In genomic region chr9:93136349-93136748, GRCm38 (mm10) we compare ENCODE assay signal across 17 mouse cellular contexts.
A peak's percentile ranks its signal among the peaks of the same experiment; 100 is the strongest.
DNase-seq lines count a peak whose midpoint lies in the region; ATAC-seq lines count a peak whose summit lies in the region.
"Had no signal": no experiment of that assay in that cellular context is flagged by ENCODE, and none has a peak within 500 bp of the region (broad histone marks: within the 10 kb centered on the region; RNA-seq: fewer than 3 reads in every experiment).

No protein-coding gene starts in this region.

- H3K4me1 ChIP-seq in forebrain, embryonic 13.5 days, result no peaks in the 10 kb centered on the region
- H3K4me1 ChIP-seq in forebrain, embryonic 12.5 days, result no peaks in the 10 kb centered on the region
- H3K4me1 ChIP-seq in forebrain, embryonic 15.5 days, result no peaks in the 10 kb centered on the region
- H3K4me1 ChIP-seq in forebrain, embryonic 11.5 days (replicated peaks; ENCODE audit: control insufficient read depth, insufficient read depth, low read length), result no peaks in the 10 kb centered on the region
- H3K4me1 ChIP-seq in forebrain, embryonic 16.5 days (replicated peaks; ENCODE audit: control insufficient read depth, insufficient read depth, low read length), result no peaks in the 10 kb centered on the region; the same call in 1 of the 2 replicates
- H3K4me1 ChIP-seq: embryonic facial prominence, embryonic 10.5 days; embryonic facial prominence, embryonic 12.5 days had no signal

- no peak overlapping the region for H3K9ac ChIP-seq in forebrain, embryonic 13.5 days
- no peak overlapping the region for H3K9ac ChIP-seq in forebrain, embryonic 12.5 days
- no peak overlapping the region for H3K9ac ChIP-seq in forebrain, embryonic 15.5 days (replicated peaks)
- H3K9ac ChIP-seq in forebrain, embryonic 11.5 days (ENCODE audit: low read length), result no peak overlapping the region
- H3K9ac ChIP-seq in forebrain, embryonic 16.5 days (replicated peaks; ENCODE audit: low read depth, low read length), result no peak overlapping the region
- H3K9ac ChIP-seq: embryonic facial prominence, embryonic 12.5 days had no signal

- H3K9me3 ChIP-seq in forebrain, embryonic 13.5 days (replicated peaks), result no peaks in the 10 kb centered on the region
- H3K9me3 ChIP-seq in forebrain, embryonic 12.5 days, result no peaks in the 10 kb centered on the region
- no peaks in the 10 kb centered on the region for H3K9me3 ChIP-seq in forebrain, embryonic 15.5 days
- H3K9me3 ChIP-seq in forebrain, embryonic 11.5 days (ENCODE audit: control insufficient read depth, low read length), result no peaks in the 10 kb centered on the region
- no peaks in the 10 kb centered on the region; the same call in 1 of the 2 replicates for H3K9me3 ChIP-seq in forebrain, embryonic 16.5 days (ENCODE audit: control insufficient read depth, low read length)
- H3K9me3 ChIP-seq: embryonic facial prominence, embryonic 10.5 days; embryonic facial prominence, embryonic 12.5 days had no signal

- H3K36me3 ChIP-seq in forebrain, embryonic 13.5 days (ENCODE audit: poor library complexity, severe bottlenecking), result no peaks in the 10 kb centered on the region
- H3K36me3 ChIP-seq in forebrain, embryonic 12.5 days (replicated peaks), result no peaks in the 10 kb centered on the region
- no peaks in the 10 kb centered on the region for H3K36me3 ChIP-seq in forebrain, embryonic 15.5 days
- no peaks in the 10 kb centered on the region for H3K36me3 ChIP-seq in forebrain, embryonic 11.5 days (ENCODE audit: control insufficient read depth, insufficient read depth, low read length)
- no peaks in the 10 kb centered on the region for H3K36me3 ChIP-seq in forebrain, embryonic 16.5 days (ENCODE audit: control insufficient read depth, insufficient read depth)
- H3K36me3 ChIP-seq: embryonic facial prominence, embryonic 10.5 days; embryonic facial prominence, embryonic 12.5 days had no signal

- no peak for DNase-seq in forebrain, embryonic 11.5 days (ENCODE audit: low spot score)
- DNase-seq in urinary bladder, adult 18-20 months (ENCODE audit: low spot score in 2 of 2), result no peak
- DNase-seq: adrenal gland, adult 2 months; adrenal gland, postnatal 10 days; adrenal gland, postnatal 25 days; cerebellum, adult 18-20 months; cerebellum, adult 8-10 months; cerebellum, adult 9-11 months; cerebellum, postnatal 25 days had no signal

- no peak overlapping the region for H3K4me3 ChIP-seq in forebrain, embryonic 13.5 days
- H3K4me3 ChIP-seq in forebrain, embryonic 12.5 days (replicated peaks), result no peak overlapping the region
- no peak overlapping the region for H3K4me3 ChIP-seq in forebrain, embryonic 15.5 days
- H3K4me3 ChIP-seq in forebrain, embryonic 11.5 days (ENCODE audit: low read depth, low read length), result no peak overlapping the region
- H3K4me3 ChIP-seq in forebrain, embryonic 16.5 days (replicated peaks; ENCODE audit: low read length), result no peak overlapping the region
- H3K4me3 ChIP-seq: embryonic facial prominence, embryonic 10.5 days; embryonic facial prominence, embryonic 12.5 days; erythroblast, embryonic 14.5 days had no signal

- H3K27me3 ChIP-seq in forebrain, embryonic 13.5 days, result no peaks in the 10 kb centered on the region
- H3K27me3 ChIP-seq in forebrain, embryonic 12.5 days, result no peaks in the 10 kb centered on the region
- H3K27me3 ChIP-seq in forebrain, embryonic 15.5 days, result no peaks in the 10 kb centered on the region
- H3K27me3 ChIP-seq in forebrain, embryonic 11.5 days (ENCODE audit: control insufficient read depth, insufficient read depth, low read length), result no peaks in the 10 kb centered on the region
- H3K27me3 ChIP-seq in forebrain, embryonic 16.5 days (replicated peaks; ENCODE audit: control insufficient read depth, insufficient read depth, low read length), result no peaks in the 10 kb centered on the region
- H3K27me3 ChIP-seq: embryonic facial prominence, embryonic 12.5 days had no signal

- peak; percentile 41; the same call in 1 of the 2 replicates for ATAC-seq in forebrain, embryonic 13.5 days
- ATAC-seq in forebrain, embryonic 12.5 days (ENCODE audit: low FRiP score), result no peak
- ATAC-seq in forebrain, embryonic 15.5 days (replicated peaks), result peak; percentile 51; the same call in 1 of the 2 replicates
- no peak for ATAC-seq in forebrain, embryonic 11.5 days (replicated peaks; ENCODE audit: low FRiP score)
- ATAC-seq in forebrain, embryonic 16.5 days, result peak; percentile 79
- ATAC-seq in frontal cortex, adult (ENCODE audit: low TSS enrichment), result no peak

- no peak overlapping the region for H3K4me2 ChIP-seq in forebrain, embryonic 13.5 days
- H3K4me2 ChIP-seq in forebrain, embryonic 12.5 days, result no peak overlapping the region
- H3K4me2 ChIP-seq in forebrain, embryonic 15.5 days (replicated peaks), result no peak overlapping the region
- H3K4me2 ChIP-seq in forebrain, embryonic 11.5 days (ENCODE audit: low read depth, low read length, severe bottlenecking), result no peak overlapping the region
- no peak overlapping the region for H3K4me2 ChIP-seq in forebrain, embryonic 16.5 days (ENCODE audit: low read length)
- H3K4me2 ChIP-seq: embryonic facial prominence, embryonic 12.5 days had no signal

- H3K27ac ChIP-seq in forebrain, embryonic 13.5 days, result no peak overlapping the region
- no peak overlapping the region for H3K27ac ChIP-seq in forebrain, embryonic 12.5 days
- no peak overlapping the region for H3K27ac ChIP-seq in forebrain, embryonic 15.5 days (replicated peaks)
- no peak overlapping the region for H3K27ac ChIP-seq in forebrain, embryonic 11.5 days (ENCODE audit: low read depth, low read length)
- H3K27ac ChIP-seq in forebrain, embryonic 16.5 days (ENCODE audit: low read length), result no peak overlapping the region
- H3K27ac ChIP-seq: embryonic facial prominence, embryonic 10.5 days; embryonic facial prominence, embryonic 12.5 days had no signal

- 95% methylated on average over 1 of the region's 1 CpGs for WGBS in forebrain, embryonic 13.5 days
- 90% methylated on average over 1 of the region's 1 CpGs for WGBS in forebrain, embryonic 12.5 days
- WGBS in forebrain, embryonic 15.5 days, result 86% methylated on average over 1 of the region's 1 CpGs
- WGBS in forebrain, embryonic 11.5 days, result 79% methylated on average over 1 of the region's 1 CpGs
- 91% methylated on average over 1 of the region's 1 CpGs for WGBS in forebrain, embryonic 16.5 days

Comparison
In these comparisons a context has a peak if more than half of its experiments do, and no peak if none do; other contexts are left out.
1. ATAC-seq: peak in forebrain, embryonic 13.5 days (single experiment), forebrain, embryonic 15.5 days (single experiment) and forebrain, embryonic 16.5 days (single experiment); none in forebrain, embryonic 12.5 days (single experiment), forebrain, embryonic 11.5 days (single experiment) and frontal cortex, adult (single experiment).